Mouse (Mus musculus) lung, adult 2 months (tissue): ENCODE data around the gene Ino80.

Experiments
- CTCF ChIP-seq: fragments of 200-500 bp; IDR thresholded peaks from 2 replicates; pipeline ENCODE4 v1.5.1; 2011; ENCODE audit warnings: mild to moderate bottlenecking, low read length, control low read depth; ENCODE audit not compliant: insufficient read depth
- POLR2A ChIP-seq: fragments of 200-500 bp; IDR thresholded peaks from 2 replicates; pipeline ENCODE4 v1.6.1; 2011; ENCODE audit warnings: low read depth, mild to moderate bottlenecking, control low read depth, low read length, borderline replicate concordance; ENCODE audit errors: extremely low read depth

DNA sequence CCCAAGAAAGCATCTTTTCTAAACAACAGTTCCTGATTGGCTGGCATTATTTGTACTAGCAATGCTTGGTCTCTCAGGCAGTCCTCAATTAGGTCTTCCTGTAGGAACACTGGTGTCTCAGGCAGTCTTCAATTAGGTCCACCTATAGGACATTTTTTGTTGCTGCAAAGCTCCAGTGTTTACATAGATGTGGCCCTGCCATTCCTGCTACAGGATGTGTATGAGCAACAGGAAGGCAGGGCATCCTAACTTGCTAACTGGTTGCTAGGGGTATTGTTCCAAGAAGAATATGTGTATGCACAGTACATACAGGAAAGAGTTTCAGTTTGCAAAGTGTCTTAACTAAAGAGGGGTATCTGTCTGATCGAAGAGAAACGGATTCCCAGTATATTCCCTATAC lies 18.6 kb upstream of the Ino80 start:
- no peak for TF ChIP-seq CTCF
- no peak for TF ChIP-seq POLR2A
